Mouse (Mus musculus) CD4-positive, CD25-positive, alpha-beta regulatory T cell, adult 4 months (primary cell): Measurements from ENCODE around the gene Fam199x. TPM values are rescaled to one million over a fixed set of nuclear protein-coding genes. Genes with fewer than 3 reads are reported as not detected.

ENCODE experiments used
- polyA plus RNA-seq, 2 experiments: library from polyadenylated mRNA; unstranded; fragments of 100-300 nt; shearing (Covaris generic); gene quantifications; one replicate each; pipeline ENCODE4 v1.2.1; 2017

Gene Fam199x
- polyA plus RNA-seq, 2 experiments from 2014 or later = 3.3 to 6.2 TPM

Other genes starting within 250 kb of the Fam199x start
- gene Plp1, start 226.9 kb upstream of the Fam199x start, polyA plus RNA-seq = 1 to 10 TPM; 2.1 to 3.2 TPM
- gene Rab9b, start 180.8 kb upstream of the Fam199x start, polyA plus RNA-seq = not detected
- not detected for gene H2bfm, start 122.3 kb upstream of the Fam199x start, polyA plus RNA-seq
- gene Tmsb15b2, start 74.1 kb upstream of the Fam199x start, polyA plus RNA-seq = 10 to 100 TPM; 12.5 to 78.4 TPM
- 10 to 100 TPM in 1 of 2 experiments, 1 to 10 TPM in 1; 3.0 to 17.7 TPM for gene Tmsb15l, start 72.7 kb upstream of the Fam199x start, polyA plus RNA-seq
- gene Tmsb15b1, start 72.7 kb upstream of the Fam199x start, polyA plus RNA-seq = 10 to 100 TPM; 24.2 to 27.3 TPM
- gene Zcchc18, start 56.4 kb upstream of the Fam199x start, polyA plus RNA-seq = 10 to 100 TPM; 45.7 to 49.4 TPM
- gene Slc25a53, start 11.3 kb upstream of the Fam199x start, polyA plus RNA-seq = 1 to 10 TPM; 5.9 to 9.5 TPM
- not detected for gene Esx1, start 72.5 kb downstream of the Fam199x start, polyA plus RNA-seq